Mouse (Mus musculus) common myeloid progenitor, adult 5-6 weeks (primary cell): ENCODE results near the gene Slc4a1. TPM values are rescaled to one million over a fixed set of nuclear protein-coding genes. Genes with fewer than 3 reads are reported as not detected.
"Not testable (repeated sequence)": the region's sequence is repeated elsewhere in the genome, so short reads cannot be mapped to it uniquely, and the experiment has no call there.

Experiments
- ATAC-seq: replicated peaks from 2 replicates; pipeline ENCODE4 v1.8.0; 2016; ENCODE audit warnings: low read depth, mild to moderate bottlenecking, moderate TSS enrichment, inconsistent platforms; ENCODE audit not compliant: poor library complexity, severe bottlenecking
- total RNA-seq: library from RNA; stranded (forward); fragments of 200-1000, 187-1606 nt; gene quantifications from 2 replicates; pipeline ENCODE4 v1.2.3, GENCODE M21; 2017

Gene Slc4a1
- total RNA-seq, 1 experiment from 2014 or later = 0.78 TPM

- ATAC-seq = no peak
Observed at GRCm38 (mm10) chr11:102399610-102400072, 33.6 kb upstream of the Slc4a1 start.

GRCm38 (mm10) chr11:102399107-102399506 lies 33.1 kb upstream of the Slc4a1 start:
- ATAC-seq = no peak

- ATAC-seq = no peak
Observed at GRCm38 (mm10) chr11:102398007-102398825, 32.2 kb upstream of the Slc4a1 start.

GRCm38 (mm10) chr11:102396671-102397141 lies 30.7 kb upstream of the Slc4a1 start:
- no peak for ATAC-seq

- ATAC-seq = no peak
Observed at GRCm38 (mm10) chr11:102396263-102396662, 30.3 kb upstream of the Slc4a1 start.

GRCm38 (mm10) chr11:102395250-102395649 lies 29.2 kb upstream of the Slc4a1 start:
- no peak for ATAC-seq

- no peak for ATAC-seq
Observed at GRCm38 (mm10) chr11:102394421-102395124, 28.6 kb upstream of the Slc4a1 start.

- ATAC-seq = no peak
Observed at GRCm38 (mm10) chr11:102393719-102394420, 27.9 kb upstream of the Slc4a1 start.

- peak; percentile 85 for ATAC-seq
Observed at GRCm38 (mm10) chr11:102393238-102393634, 27.2 kb upstream of the Slc4a1 start, which contains the start of gene Rundc3a. Gene Rundc3a, plus strand, starts transcription at chr11:102393403.

- no peak for ATAC-seq
Observed at GRCm38 (mm10) chr11:102392441-102393237, 26.6 kb upstream of the Slc4a1 start.

- ATAC-seq = not testable (repeated sequence)
Observed at GRCm38 (mm10) chr11:102389436-102389835, 23.4 kb upstream of the Slc4a1 start.

- no peak for ATAC-seq
Observed at GRCm38 (mm10) chr11:102386121-102386520, 20.1 kb upstream of the Slc4a1 start.

GRCm38 (mm10) chr11:102385075-102385474 lies 19.1 kb upstream of the Slc4a1 start:
- ATAC-seq = no peak

- ATAC-seq = no peak
Observed at GRCm38 (mm10) chr11:102384418-102384817, 18.4 kb upstream of the Slc4a1 start.

- no peak for ATAC-seq
Observed at GRCm38 (mm10) chr11:102383365-102384136, 17.5 kb upstream of the Slc4a1 start.

- no peak for ATAC-seq
Observed at GRCm38 (mm10) chr11:102382794-102383193, 16.8 kb upstream of the Slc4a1 start.

GRCm38 (mm10) chr11:102381341-102382100 lies 15.5 kb upstream of the Slc4a1 start:
- ATAC-seq = no peak

GRCm38 (mm10) chr11:102380091-102380490 lies 14.1 kb upstream of the Slc4a1 start:
- ATAC-seq = no peak
